Mouse (Mus musculus): ENCODE measurements around the gene Cc2d2b.

DNA sequence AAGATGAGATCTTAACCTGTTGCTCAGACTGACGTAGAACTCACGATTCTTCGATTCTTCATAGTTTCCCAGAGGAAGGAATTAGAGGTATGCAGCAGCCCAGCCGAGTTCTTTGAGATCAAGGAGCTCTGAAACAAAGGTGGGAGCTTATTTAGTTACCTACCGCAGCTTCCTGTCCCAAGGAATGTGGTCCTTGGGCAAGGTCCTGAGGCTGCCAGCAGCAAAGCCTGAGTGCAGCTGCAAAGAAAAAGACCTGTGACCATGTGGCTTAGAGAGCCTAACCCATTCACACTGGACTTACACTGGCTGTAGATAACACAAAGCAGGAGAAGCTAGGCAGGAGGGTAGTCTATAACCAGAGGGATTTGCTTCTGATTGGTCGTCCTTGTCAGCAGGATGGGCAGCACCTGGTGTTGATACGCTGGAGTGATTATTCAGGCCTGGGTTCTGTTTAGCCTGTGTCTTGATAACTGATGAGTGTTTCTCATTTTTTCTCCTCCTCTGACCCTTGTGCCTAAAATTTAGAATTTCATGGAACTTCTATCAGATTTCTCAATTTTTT is 56.7 kb downstream of the Cc2d2b start:
- no peak for TF ChIP-seq POLR2A (IDR thresholded peaks at IDR 0.05; ENCODE audit: borderline replicate concordance, control insufficient read depth, low read depth, low read length)
- TF ChIP-seq CTCF (IDR thresholded peaks at IDR 0.05; ENCODE audit: control insufficient read depth, insufficient read depth, low read length): no peak
